Mouse (Mus musculus): ENCODE results near the gene Ankib1.

DNA sequence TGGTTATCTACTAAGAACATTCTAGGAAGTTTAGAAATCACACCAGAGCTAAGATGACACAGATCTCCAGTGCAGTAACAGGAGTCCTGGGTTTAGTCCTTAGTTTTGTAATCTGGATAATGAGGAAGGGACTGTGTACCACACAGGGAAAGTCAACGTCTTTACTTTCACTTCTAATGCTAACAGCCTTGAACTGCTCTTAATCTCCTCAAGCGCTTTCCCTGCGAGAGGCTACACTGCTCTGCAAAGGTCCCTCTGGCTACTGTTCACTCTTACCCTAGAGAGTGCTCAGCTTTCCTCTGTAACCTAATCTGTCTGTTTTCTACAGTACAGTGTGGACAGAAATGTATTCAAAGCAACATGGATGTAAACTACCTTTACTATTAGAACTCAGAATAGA lies 30.7 kb downstream of the Ankib1 start:
- TF ChIP-seq CTCF (IDR thresholded peaks at IDR 0.05) (no peak), EP300 (IDR thresholded peaks at IDR 0.05) (no peak)

All from lung, postnatal 0 days (tissue).